Mouse (Mus musculus): ENCODE measurements at regions not wholly inside any gene's neighbourhood (a gene's known extent, or its start where the extent isn't known, plus 50 kb on each side); places are given as distances from the start of the nearest gene placed in this dataset.

DNA sequence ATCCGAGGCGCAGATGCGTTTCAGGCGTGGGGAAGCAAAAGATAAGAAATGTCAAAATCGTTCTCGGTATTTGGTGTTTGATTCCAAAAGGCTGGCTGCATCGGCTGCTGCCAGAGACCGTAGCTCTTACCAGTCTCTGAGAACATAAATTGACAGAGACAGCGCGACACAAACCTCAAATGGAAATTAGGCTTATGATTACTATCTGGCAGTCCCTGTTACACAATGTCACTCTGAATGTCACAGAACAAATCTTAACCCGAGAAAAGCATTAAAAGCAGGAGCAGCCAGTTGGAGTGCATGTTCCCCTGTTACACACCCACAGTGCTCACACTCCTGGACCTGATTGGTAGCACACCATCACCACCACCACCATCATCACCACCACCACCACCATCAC is 262.0 kb downstream of the Gm19410 start:
- intact Hi-C loops (cut with DNase I), result no loop called here
- no peak for DNase-seq (ENCODE audit: low spot score in 2 of 2)

DNA sequence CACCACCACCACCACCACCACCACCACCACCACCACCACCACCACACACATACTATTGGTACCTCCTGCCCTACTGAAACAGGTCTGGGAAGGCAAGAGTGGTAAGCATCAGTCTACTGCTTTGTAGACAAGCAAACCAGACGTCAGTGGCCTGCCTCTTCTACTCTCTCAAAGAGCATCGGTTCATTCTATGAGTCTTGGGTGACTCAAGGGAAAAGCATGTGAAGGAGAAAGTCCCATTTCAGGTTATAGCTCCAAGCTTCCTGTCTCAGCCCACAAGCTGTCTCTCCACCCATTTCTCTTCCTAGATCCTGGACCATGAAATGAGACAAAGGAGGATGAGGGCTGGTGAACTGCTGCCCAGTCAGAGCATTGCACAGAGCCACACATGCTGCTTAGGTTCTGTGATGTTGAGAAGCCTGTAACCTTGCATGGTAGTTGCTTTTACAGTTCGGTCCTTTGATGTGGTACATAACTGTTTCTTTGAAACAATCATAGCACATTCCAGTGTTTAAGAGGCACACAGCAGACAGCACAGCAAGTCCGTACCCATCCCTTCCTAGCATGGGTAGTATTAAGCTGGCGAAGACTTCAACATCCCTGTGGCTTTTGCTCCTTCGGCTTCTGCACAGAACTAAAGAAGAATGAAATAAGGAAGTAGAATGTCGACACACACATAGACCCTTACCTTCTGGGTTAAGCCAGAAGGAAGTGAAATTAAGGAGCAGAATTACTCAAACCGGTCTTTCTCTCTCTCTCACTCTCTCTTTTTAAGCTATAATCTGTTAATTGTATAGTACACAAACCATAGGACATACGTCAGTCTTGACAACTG is 262.7 kb downstream of the Gm19410 start:
- intact Hi-C loops (cut with DNase I), result no loop called here
- DNase-seq (ENCODE audit: low spot score in 2 of 2), result no peak

DNA sequence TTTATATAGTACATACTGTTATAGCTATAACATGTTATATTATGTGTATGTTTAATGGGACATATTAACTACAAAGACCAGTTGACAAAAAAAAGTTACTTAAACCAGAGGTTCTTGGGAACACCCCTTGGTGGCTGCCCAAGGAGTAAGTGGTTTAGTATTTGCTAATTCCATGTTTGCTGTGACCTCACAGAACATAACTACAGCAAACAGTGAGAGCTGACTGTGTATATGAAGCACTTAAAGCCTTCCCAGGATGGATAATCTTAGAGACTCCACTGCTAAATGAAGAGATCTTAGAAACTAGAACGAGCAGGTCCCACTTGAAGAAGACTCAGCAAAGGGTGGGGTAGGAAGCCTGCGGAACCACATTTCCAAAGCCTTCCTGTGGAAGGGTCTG is 263.9 kb downstream of the Gm19410 start:
- intact Hi-C loops (cut with DNase I), result no loop called here
- no peak for DNase-seq (ENCODE audit: low spot score in 2 of 2)

DNA sequence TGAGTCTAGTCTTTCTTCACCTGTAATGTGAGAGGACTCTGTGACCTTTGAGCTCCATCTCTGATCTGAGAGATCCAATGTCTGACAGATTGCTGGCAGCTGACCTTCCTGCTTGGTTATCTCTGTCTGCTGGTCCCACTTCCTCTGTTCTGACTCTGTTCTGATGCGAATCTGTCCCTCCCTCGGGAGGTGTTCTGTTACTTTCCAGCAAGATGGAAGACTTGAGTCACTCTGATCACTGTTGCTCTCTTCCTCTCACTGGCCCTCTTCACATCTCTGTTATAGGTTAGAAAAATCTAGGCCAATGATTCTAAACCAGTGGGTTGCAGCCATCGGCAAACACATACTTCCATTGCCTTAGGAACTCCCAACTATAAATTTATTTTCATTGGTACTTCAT is 264.6 kb downstream of the Gm19410 start:
- no peak for DNase-seq (ENCODE audit: low spot score in 2 of 2)
- intact Hi-C loops (cut with DNase I), result no loop called here

DNA sequence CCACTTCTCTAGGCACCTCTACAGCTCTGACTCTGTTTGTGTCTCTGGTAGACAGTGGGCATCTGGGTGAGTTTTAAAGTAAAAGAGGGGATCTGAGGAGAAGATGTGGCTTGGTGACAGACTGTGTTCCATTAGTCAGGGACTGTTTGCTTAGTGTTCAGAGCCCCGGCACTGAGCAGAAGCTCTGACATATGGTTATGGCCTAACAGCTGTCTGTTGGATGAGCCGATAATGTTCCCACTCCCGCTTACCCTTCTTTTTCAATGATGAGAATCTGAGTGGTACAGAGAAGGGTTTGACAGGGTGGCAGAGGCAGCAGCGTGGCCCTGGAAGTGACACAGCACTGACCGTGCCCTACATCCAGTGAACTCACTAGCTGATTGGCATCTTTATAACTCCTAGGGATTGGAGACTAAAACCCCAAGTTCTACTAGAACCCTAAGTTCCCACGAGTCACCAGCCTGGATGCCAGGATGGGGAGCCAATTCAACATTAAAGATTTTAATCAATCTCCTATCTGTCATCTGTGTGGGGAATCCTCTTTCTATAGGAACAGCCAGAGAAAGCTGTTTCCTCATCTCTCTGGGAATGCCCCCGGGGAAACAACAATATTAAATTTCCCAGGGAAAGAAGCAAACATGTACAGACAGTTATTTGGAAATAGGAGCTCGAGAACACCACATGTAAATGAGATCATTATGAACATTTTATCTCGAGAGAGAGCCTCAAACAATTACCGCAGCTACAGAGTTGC is 266.6 kb downstream of the Gm19410 start:
- intact Hi-C loops (cut with DNase I), result no loop called here
- DNase-seq (ENCODE audit: low spot score in 2 of 2), result no peak

DNA sequence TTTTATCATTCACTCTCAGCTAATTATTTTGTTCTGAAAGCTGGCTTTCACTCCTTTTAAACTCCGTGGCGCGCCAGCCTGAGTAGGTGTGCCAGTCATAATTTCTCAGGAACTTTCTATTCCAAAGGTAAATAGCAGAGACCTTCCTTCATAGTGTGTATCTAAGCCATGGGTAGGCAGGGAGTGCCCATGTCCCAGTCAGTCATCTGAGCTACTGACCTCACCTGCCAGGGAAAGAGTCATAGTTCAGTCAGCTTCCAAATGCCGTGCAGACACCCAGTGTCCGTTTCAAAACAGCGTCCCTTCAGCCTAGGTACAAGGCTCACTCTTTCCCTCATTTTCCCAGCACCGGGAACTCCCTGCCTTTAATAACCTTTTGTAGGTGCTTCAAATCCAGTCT is 269.7 kb downstream of the Gm19410 start:
- intact Hi-C loops (cut with DNase I), result no loop called here
- DNase-seq (ENCODE audit: low spot score in 2 of 2), result no peak

DNA sequence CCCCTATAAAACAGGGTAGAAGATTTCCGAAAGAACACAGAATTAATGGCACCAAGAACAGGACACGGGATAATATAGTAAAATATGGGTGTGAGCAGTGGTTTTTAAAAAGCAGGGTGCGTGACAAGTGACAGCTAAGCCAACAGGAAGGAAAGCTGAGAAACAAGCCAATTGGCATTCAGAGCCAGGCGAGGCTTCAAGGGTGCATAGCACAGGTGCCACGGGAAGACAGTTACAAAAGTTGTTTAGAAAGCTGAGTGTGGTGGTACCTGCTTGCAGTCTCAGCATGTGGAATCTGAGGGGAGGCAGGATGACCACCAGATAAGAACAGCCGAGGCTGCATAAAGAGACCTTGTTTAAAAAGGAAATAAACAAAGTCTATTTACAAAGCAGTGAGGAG is 270.7 kb downstream of the Gm19410 start:
- intact Hi-C loops (cut with DNase I), result no loop called here
- DNase-seq (ENCODE audit: low spot score in 2 of 2), result no peak

DNA sequence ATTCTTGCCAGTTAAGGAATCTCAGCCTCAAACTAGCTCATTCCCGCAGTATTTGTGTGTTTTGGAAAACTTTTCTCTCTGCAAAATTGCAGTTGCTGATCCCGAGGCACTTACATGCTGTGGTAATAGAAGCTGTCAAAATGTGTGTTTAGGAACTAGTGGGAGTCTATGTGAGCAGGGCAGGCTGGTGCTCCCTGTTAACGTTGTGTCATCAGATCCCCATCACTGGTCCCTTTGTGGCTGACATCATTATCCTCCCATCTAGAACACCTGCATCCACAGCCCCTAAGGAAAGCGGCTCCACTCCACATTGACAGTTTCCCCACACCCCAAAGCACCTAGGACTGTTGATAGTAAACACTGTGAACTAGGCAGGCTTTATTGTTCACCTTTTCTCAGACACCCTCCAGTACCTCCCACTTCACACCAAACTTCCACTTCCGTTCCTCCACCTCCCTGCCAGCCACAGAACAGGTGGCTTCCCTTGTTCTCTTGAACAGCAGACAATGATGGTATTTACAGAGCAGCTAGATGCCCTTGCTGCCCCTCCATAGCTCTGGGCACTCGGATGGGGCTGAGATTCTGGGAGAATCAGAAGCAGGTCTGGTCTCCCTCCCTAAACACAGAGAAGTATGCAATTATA is 275.8 kb downstream of the Gm19410 start:
- no peak for DNase-seq (ENCODE audit: low spot score in 2 of 2)
- intact Hi-C loops (cut with DNase I), result no loop called here

DNA sequence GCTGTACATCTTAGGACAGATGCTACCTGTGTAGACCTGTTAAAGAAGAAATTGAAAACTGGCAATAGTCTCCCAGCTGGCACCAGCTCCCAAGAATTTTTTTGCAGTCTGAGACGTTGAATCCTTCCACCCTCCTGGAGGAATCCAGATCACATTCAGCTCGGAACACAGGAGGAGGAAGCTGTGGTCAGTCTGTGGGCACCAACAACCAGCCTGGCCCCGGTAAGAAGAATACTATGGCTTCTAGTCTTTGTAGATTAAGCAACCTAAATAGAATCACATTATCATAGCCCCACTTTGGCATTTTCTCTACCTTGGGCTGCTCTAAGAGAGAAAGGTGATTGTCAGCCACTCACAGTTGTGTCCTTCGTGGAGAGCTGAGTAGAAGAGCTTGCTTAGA is 277.0 kb downstream of the Gm19410 start:
- DNase-seq (ENCODE audit: low spot score in 2 of 2), result no peak
- intact Hi-C loops (cut with DNase I), result no loop called here

Small RNAs in the stretch of these regions (microRNA-seq; reads per million reads assigned to microRNA genes)
- gene Gm22030, result 0 reads per million in 2 experiments

Measured in left cerebral cortex, postnatal 14 days (tissue).